Mouse (Mus musculus) kidney, postnatal 10 days (tissue): ENCODE measurements around the gene Nat9.

ENCODE experiments used
- DNase-seq: peaks from one replicate; pipeline ENCODE4 v3.0.0; 2021; ENCODE audit warnings: mixed read lengths

Gene Nat9

GRCm38 (mm10) chr11:115187693-115188092, at the start of gene Nat9:
Gene Nat9 (minus strand): TSS chr11:115187859.
- DNase-seq: no peak

GRCm38 (mm10) chr11:115236570-115236969, 48.9 kb upstream of the Nat9 start:
- no peak for DNase-seq

DNA sequence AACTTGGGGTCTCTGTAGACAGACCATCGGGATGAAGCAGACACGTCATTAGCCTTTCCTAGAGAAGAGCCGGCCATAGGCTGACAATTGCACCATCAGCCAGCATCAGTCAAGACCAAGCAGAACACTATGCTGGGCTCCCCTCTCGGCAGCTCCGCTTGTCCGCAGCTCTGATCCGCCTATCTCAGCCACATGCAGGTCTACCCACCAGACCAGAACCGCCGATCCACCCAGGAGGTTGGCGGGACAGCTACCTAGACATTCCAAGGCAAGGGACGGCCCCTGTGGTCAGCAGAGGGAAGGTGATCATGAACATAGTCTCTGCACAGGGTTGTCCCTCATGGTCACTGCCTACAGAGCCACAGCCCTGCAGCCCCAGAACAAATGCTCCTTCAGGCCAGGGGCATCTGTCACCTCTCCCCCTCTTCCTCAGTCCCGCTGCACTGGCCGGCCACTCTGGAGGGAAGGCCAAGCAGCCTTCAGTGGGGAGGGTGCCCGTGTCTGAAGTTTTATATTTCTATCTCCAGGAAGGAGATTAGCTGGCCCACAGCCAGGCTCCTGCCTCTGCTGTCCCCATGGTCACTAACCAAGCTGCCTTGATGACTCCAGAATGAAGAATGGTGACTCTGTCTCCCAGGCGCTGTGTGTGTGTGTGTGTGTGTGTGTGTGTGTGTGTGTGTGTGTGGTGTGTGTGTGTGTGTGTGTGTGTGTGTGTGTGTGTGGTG, 46.8 kb upstream of the Nat9 start:
- DNase-seq: peak; percentile 76

DNA sequence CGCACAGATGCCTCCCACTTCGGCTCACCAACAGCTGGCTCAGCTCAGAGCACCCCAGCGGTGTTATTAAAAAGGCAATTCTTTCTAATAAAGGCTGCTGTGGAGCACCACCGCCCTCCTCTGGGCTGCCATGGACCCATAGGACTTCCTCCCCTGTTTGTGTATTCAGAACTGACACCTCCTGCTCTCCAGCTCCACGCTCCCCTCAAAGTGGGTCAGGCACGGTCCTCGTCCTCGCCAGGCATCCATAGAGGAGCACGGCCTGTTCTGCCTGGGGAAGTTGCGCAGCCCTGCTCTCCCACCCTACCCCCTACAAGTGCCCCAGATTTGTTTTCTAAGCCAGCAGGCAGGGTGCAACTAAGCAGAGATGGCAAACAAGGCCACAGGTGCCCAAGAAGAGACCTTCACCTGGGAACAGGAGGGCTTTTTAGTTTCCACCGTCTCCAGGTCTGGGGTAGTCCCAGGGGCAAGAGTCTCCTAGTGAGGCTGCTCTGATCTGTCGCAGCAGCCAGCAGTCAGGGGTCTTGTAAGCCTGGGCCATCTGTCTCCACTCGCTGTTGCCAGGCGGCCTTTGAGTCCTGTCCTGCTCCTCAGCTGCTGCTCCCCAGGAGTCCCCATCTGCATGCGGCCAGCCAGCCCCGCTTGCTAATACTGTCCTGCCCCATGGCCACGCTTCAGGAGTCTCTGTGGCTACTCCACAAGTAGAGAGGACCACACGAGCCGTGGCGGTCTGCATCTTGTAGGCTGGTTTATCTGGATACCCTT, 46.0 kb upstream of the Nat9 start:
- peak; percentile 44 for DNase-seq

DNA sequence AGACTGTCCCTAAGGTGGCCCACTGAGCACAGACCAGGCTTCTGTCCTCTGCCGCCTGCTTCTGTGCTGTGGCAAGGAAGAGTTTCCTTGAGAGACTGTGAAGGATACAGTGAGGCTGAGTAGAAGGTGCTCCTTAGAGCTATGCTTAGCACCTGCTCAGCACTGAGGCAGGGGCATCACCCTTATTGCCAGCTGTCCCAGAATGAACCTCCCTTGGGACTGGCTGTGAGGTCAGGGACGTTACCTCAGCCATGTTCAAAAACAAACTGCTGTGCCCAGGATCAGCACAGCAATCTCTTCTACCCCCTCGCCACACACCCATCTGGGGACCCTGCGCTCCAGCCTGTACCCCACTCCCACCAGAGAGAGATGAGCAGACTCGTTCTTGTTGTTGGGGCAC, 45.2 kb upstream of the Nat9 start:
- DNase-seq: no peak

DNA sequence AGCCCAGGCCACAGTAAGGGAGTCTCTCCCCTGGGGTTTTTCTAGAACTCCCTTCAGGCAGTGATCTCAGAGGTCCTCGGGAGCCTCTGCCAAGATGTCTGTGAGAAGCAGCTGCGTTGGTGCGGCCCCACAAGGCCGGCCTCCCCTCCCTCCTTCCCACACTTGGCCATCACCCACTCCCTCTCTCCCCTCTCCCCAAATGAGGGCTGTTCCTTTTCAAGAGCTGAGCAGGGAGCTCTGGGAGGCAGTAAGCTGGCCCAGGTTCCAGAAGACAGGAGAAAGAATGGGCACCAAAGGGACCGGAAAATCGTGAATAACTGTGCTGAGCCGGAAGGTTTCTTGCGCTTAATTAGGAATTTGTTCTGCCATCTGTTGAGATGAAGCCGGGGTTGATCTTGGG, 44.3 kb upstream of the Nat9 start:
- peak; percentile 45 for DNase-seq

GRCm38 (mm10) chr11:115231168-115231915, 43.7 kb upstream of the Nat9 start:
- peak; percentile 59 for DNase-seq

- no peak for DNase-seq
Observed at GRCm38 (mm10) chr11:115229021-115229930, 41.6 kb upstream of the Nat9 start.

DNA sequence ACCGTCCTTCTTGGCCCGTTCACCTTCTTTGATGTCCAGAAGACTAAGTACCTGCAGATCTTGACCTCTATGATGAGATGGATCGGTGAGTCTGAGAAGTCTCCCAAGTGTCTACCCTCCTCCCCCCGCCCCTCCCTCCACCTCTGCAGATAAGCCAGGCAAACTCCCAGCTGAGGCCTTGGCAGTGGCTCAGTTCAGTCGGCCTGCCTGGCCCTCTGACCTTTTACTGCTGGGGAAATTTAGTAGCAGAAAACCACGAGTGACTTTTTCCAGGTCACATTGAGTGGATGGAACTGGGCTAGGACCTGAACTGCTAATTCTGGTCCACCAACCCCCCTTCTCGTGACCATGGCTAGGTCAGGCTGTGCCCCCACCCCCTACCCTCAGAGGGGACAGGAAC, 40.8 kb upstream of the Nat9 start:
- no peak for DNase-seq

DNA sequence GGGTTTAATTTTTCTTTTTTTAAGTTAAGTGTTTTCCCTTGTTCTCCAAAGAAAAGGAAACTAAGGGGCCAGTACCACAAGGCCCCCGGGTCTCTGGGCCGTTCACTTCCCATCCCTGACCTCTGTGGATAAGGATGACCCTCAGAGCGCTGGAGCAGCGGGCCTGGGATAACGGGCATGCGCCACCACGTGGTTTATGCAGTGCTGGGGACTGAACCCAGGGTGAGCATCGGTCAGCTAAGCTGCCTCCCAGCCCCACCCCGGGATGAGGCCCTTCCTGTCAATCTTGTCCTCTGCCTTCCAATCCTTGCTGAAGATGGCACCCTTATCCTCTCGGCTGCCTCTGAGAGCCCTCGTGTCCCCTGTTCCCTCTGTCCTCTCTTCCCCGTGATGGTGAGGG, 40.0 kb upstream of the Nat9 start:
- DNase-seq: no peak

DNA sequence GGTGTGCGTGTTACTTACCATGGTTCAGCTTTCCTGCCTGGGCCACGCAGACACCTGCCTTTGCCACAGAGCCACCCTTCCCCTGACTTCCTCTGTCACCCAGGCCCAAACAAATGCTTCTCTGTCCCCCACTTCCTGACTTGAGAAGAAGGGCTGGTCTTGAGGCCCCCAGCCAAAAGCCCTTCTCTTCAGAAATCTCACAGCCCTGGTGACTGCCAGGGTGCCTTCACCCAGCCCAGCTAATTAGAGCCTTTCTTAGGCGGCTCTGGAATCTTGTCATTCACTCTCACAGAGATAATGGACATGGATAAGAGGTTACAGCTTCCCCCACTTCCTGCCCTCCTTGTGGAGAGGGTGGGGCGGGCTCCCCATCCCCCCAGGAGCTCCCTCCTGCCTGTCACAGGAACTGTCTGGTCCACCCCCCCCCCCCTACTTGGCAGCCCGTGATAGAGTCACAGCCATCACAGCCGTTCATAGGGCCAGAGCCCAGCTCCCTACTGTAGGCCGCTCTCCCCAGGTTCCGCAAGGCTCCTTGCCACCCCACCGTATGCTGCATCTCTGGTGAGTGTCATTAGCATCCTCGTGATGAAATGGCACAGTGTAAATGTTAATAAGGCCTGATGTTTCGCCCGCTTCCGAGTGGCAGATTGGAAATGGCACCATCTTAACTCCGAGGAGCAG, 39.3 kb upstream of the Nat9 start:
- DNase-seq: no peak

GRCm38 (mm10) chr11:115225301-115225700, 37.6 kb upstream of the Nat9 start:
- DNase-seq: no peak

DNA sequence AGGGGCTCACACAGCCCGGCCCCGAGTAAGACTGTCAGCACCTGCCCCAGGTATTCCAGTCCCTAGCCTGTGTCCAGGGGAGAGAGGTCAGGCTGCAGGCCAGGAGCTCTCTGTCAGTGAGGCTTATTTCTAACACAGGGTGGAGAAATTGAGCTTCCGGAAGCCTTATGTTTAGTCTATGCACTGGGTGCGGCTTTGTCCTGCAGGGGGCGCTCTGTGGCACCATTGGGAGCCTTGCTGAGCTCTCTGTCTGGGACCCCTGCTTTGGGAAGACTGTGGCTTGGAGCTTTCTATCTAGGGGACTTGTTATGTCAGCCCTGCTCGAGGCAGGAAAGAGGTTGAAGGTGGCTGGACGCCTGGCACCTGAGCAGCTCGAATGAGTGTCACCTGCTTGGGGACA, 37.2 kb upstream of the Nat9 start:
- peak; percentile 75 for DNase-seq

- no peak for DNase-seq
Observed at GRCm38 (mm10) chr11:115223877-115224276, 36.2 kb upstream of the Nat9 start.

- no peak for DNase-seq
Observed at GRCm38 (mm10) chr11:115223451-115223850, 35.8 kb upstream of the Nat9 start.

GRCm38 (mm10) chr11:115222570-115222969, 34.9 kb upstream of the Nat9 start:
- no peak for DNase-seq

DNA sequence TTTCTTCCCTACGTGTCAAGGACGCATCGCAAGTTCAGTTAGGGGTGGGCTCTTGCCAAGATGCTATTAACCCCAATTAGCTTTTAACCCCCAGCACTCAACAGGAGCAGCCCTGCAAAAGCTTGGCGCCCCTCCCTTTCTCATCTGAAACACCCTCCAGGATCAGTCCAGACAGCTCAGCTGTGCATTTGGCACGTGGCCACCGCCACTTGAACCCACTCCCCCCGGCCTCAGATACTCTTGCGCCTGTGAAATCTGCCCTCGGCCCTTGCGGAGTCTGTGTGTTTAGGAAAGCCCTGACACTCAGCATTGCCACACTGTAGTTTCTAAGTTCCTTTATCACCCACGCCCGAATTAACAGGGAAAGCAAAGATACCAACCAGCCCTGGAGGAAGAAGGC, 34.4 kb upstream of the Nat9 start:
- peak; percentile 79 for DNase-seq

- no peak for DNase-seq
Observed at GRCm38 (mm10) chr11:115219685-115220084, 32.0 kb upstream of the Nat9 start.

DNA sequence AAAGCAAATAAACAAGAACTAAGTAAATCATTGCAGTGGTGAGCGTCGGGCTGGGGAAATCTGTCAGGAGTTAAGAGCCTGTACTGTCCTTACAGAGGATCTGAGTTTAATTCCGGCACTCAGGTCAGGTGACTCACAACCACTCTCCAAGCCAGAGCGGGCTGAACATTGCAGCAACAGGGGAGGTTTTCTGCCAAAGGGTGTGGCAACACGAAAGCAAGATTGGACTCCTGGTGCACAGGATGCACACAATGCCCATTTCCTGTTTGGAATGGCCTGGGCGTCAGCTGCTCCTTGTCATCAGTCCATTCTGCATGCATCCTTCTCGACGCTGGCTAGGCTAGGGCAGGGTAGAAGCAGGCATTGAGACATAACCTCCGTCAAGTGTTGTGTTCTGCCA, 31.6 kb upstream of the Nat9 start:
- no peak for DNase-seq

DNA sequence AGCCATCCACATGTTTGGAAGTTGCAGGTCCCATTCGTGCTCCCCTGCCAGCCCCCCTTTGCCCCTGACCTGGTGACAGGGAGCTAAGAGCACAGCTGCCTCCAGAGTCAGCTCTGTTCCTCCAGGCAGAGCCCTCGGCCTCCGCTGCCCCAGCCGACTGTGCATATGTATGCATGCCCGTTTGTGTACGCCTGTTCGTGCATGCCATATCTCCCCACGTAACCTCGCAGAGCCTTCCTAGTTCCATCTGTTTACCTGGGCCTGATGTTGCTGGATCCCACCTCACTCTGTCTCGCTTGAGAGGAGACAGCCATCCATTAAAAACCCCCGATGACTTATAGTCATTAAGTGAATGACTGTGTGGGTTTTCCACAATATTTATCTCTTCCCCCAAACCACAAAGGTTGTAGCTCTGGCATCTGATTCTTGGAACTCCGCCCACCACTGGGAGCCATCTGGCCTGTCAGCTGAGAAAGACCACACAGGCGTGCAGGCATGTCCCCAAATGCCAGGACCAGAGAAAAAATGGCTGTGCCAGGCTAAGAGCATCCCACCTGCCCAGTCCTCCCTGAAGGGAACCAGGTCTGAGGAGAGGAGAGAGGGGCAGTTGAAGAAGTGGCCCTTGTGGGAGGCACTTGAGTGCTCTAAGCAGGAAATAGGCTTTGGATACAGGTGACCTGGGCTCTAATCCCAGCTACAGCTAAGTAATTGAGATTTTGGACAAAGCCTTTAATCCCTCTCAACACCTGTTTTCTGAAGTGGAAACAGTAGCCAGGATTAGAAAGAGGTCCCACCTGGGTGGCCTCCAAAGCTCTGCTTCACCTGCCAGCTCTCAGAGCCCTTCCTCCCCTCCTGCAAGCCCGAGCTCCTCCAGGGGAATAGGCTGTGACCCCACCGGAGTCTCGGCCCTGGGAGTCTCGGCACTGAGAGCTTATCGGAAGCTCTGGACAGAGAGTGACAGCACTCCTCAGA, 30.1 kb upstream of the Nat9 start:
- no peak for DNase-seq

DNA sequence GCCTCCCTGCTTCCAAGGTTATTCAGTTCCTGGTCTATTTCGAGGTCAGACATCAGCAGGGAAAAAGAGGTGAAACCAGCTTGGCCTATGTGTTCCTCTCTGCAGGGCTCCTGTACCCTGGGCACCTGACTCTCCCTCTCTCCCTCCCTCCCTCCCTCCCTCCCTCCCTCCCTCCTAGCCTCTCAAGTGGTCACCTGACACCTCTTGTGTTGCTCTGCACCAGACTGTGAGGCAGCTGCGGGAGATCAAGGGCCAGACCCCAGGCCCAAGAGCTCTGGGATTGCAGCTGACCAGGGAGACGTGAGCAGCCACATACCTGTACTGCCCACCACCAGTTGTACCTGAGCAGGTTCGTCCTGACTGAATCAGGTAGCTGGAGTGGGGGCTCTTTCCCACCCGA, 27.5 kb upstream of the Nat9 start:
- DNase-seq: no peak
